Mouse (Mus musculus) kidney, embryonic 15.5 days (tissue): Measurements from ENCODE around the gene Gck. TPM values are rescaled to one million over a fixed set of nuclear protein-coding genes. Genes with fewer than 3 reads are reported as not detected.
A peak's percentile ranks its signal among the peaks of the same experiment; 100 is the strongest.

Experiments used
- ATAC-seq: fragments of 200-750 bp; cut with Nextera tagmentation; replicated peaks from 2 replicates; pipeline ENCODE4 v1.8.0; 2017; ENCODE audit warnings: moderate TSS enrichment; ENCODE audit not compliant: low FRiP score
- H3K27ac ChIP-seq: fragments of 300-500 bp; sonication (generic); 2 replicates; pipeline ENCODE4 v1.5.1; 2015; ENCODE audit warnings: mild to moderate bottlenecking, inconsistent platforms
- H3K27me3 ChIP-seq: fragments of 300-500 bp; sonication (generic); 2 replicates; pipeline ENCODE4 v1.6.1; 2015; ENCODE audit warnings: inconsistent platforms
- H3K36me3 ChIP-seq: fragments of 300-500 bp; sonication (generic); 2 replicates; pipeline ENCODE4 v1.6.1; 2015; ENCODE audit warnings: inconsistent platforms
- H3K4me1 ChIP-seq: fragments of 300-500 bp; sonication (generic); 2 replicates; pipeline ENCODE4 v1.6.1; 2015; ENCODE audit warnings: inconsistent platforms
- H3K4me2 ChIP-seq: fragments of 300-500 bp; sonication (generic); 2 replicates; pipeline ENCODE4 v1.6.1; 2015; ENCODE audit warnings: moderate library complexity, mild to moderate bottlenecking, inconsistent platforms
- H3K4me3 ChIP-seq: fragments of 300-500 bp; sonication (generic); replicated peaks from 2 replicates; pipeline ENCODE4 v1.5.1; 2015; ENCODE audit warnings: mild to moderate bottlenecking, inconsistent platforms
- H3K9ac ChIP-seq: fragments of 300-500 bp; sonication (generic); 2 replicates; pipeline ENCODE4 v1.6.1; 2015; ENCODE audit warnings: mild to moderate bottlenecking, inconsistent platforms
- H3K9me3 ChIP-seq: fragments of 300-500 bp; sonication (generic); replicated peaks from 2 replicates; pipeline ENCODE4 v1.6.1; 2016; ENCODE audit warnings: inconsistent platforms
- WGBS: fragments of 180-500 bp; shearing (Covaris S2); methylation state at CpG from one replicate; pipeline ENCODE4 v1.1.7; 2015; ENCODE audit warnings: mixed read lengths; 5-methylcytosine and 5-hydroxymethylcytosine counted together
- polyA plus RNA-seq: library from polyadenylated mRNA; unstranded; fragments of >200 nt; fragmentation: Nextera tagmentation; extraction: Ambion mirVana; gene quantifications from 2 replicates; pipeline ENCODE4 v1.2.1, GENCODE M21; 2015

The Gck gene
- 1.3 and 2.0 TPM in 2 replicates for polyA plus RNA-seq

- Histone ChIP-seq H3K9ac (no peak within 1 kb of the TSS), H3K36me3 (no peaks in the 10 kb centered on the region), H3K27me3 (no peaks in the 10 kb centered on the region), H3K4me1 (peaks cover 35% of the 10 kb centered on the region), H3K4me3 (no peak within 1 kb of the TSS), H3K27ac (0 out of 2 replicates have a peak within 1 kb of the TSS, but pooled peaks have one; percentile 16), H3K4me2 (no peak within 1 kb of the TSS), H3K9me3 (no peaks in the 10 kb centered on the region)
- peak; percentile 66; the same call in 1 of the 2 replicates for ATAC-seq
- WGBS: 65% methylated on average over 8 of the region's 8 CpGs
Observed at GRCm38 (mm10) chr11:5949586-5950352, at the start of gene Gck. Gck (minus strand) TSS chr11:5950081.

DNA sequence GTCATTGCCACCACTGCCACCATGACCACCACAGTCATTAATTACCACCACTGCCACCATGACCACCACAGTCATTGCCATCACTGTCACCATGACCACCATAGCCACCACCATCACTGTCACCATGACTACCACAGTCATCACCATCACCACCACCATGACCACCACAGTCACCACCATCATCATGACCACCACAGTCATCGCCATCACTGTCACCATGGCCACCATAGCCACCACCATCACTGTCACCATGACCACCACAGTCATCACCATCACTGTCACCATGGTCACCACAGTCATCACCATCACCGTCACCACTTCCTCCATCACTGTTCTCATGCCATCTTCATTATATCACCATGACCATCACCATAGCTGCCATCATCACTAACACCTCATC lies 48.6 kb upstream of the Gck start:
- H3K27me3 ChIP-seq: no peaks in the 10 kb centered on the region
- peaks cover 34% of the 10 kb centered on the region for H3K4me1 ChIP-seq
- no peaks in the 10 kb centered on the region for H3K36me3 ChIP-seq
- ATAC-seq: no peak
- 91% methylated on average over 2 of the region's 2 CpGs for WGBS
- H3K4me2 ChIP-seq: no peak overlapping the region
- H3K9ac ChIP-seq: no peak overlapping the region
- no peak overlapping the region for H3K27ac ChIP-seq
- H3K4me3 ChIP-seq: no peak overlapping the region
- no peaks in the 10 kb centered on the region for H3K9me3 ChIP-seq

DNA sequence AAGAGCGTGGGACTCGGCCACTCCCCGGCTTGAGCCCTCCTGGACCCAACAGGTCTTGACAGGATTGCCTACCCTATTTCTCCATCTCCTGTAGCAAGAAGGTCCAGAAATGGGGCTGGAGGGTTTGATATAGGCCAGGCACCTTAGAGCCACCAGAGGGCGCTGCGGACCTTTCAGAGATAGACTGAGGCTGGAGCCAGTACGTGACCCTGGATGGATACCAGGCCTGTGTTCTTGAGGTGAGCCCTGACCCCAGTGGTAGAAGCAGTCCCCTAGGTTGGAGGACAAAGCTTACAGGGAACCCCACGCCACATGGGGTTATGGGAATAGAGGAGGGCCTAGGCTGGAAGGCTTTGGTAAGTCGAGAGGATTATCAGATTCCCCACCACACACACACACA lies 46.1 kb upstream of the Gck start:
- H3K27ac ChIP-seq: no peak overlapping the region
- H3K4me1 ChIP-seq: peaks cover 16% of the 10 kb centered on the region
- H3K27me3 ChIP-seq: no peaks in the 10 kb centered on the region
- H3K4me2 ChIP-seq: no peak overlapping the region
- H3K9ac ChIP-seq: no peak overlapping the region
- no peaks in the 10 kb centered on the region for H3K36me3 ChIP-seq
- H3K4me3 ChIP-seq: no peak overlapping the region
- 17% methylated on average over 8 of the region's 8 CpGs for WGBS
- ATAC-seq: peak; percentile 55; the same call in 1 of the 2 replicates
- H3K9me3 ChIP-seq: no peaks in the 10 kb centered on the region

GRCm38 (mm10) chr11:5994880-5995279 lies 45.0 kb upstream of the Gck start:
- Histone ChIP-seq H3K27ac (no peak overlapping the region), H3K4me1 (peaks cover 5% of the 10 kb centered on the region), H3K9me3 (no peaks in the 10 kb centered on the region), H3K4me2 (no peak overlapping the region), H3K36me3 (no peaks in the 10 kb centered on the region), H3K9ac (no peak overlapping the region), H3K27me3 (no peaks in the 10 kb centered on the region), H3K4me3 (no peak overlapping the region)
- no peak for ATAC-seq
- 76% methylated on average over 3 of the region's 3 CpGs for WGBS

DNA sequence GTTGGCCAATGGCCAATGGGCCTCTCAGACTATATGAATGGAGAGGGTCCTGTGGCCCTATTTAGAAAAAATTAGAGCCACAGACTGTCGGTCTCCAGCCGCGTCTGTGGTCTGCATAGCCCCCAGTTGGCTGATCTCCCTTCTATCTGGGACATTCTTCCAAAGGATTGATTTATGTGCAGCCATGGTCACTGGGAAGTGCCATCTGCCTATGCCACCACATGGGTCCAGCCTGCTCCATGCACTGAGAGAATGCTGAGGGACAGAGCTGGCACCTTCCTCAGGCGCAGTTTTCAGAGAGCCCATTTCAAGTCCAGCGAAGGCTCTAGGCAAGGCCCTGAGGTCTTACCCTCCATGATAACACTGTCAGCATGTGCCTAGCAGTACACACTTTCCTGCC lies 44.3 kb upstream of the Gck start:
- Histone ChIP-seq H3K36me3 (no peaks in the 10 kb centered on the region), H3K4me1 (no peaks in the 10 kb centered on the region), H3K9ac (no peak overlapping the region), H3K9me3 (no peaks in the 10 kb centered on the region), H3K4me2 (no peak overlapping the region), H3K27ac (no peak overlapping the region), H3K4me3 (no peak overlapping the region), H3K27me3 (no peaks in the 10 kb centered on the region)
- no peak for ATAC-seq
- 90% methylated on average over 5 of the region's 5 CpGs for WGBS

- no peaks in the 10 kb centered on the region for H3K27me3 ChIP-seq
- no peak overlapping the region for H3K9ac ChIP-seq
- no peaks in the 10 kb centered on the region for H3K4me1 ChIP-seq
- WGBS: 27% methylated on average over 4 of the region's 4 CpGs
- H3K4me2 ChIP-seq: no peak overlapping the region
- no peak overlapping the region for H3K4me3 ChIP-seq
- 0 out of 2 replicates have a peak, but pooled peaks have one; percentile 50 for ATAC-seq
- H3K9me3 ChIP-seq: no peaks in the 10 kb centered on the region
- no peaks in the 10 kb centered on the region for H3K36me3 ChIP-seq
- no peak overlapping the region for H3K27ac ChIP-seq
Observed at GRCm38 (mm10) chr11:5990910-5991309, 41.0 kb upstream of the Gck start.

DNA sequence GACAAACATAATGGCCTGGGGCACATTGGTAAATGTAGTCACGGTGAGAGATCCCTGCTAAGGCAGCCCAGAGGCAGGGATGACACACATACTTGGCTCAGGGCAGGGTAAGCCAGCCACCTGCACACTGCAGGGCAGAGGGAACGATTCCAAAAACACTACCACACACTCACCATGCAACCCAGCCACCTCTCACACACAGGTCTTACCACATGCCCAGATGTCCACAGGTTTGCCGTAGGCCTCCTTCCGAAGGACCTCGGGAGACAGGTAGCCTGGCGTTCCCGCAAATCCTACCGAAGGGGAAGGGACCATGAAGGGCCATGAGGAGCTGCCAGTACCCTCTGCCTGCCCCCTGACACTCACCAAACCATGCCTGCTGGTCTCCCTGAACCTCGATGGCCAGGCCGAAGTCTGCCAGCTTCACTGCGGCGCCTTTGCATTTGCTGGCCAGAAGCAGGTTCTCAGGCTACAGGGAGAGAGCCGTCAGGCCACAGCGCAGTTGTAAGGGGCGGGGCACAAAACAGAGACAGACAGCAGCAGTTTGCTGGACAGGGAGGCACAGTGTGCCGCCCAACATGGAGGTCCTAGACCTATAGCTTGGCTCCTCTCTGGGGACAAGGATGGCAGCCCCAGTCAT lies 40.2 kb upstream of the Gck start:
- Histone ChIP-seq H3K4me3 (no peak overlapping the region), H3K27ac (no peak overlapping the region), H3K27me3 (no peaks in the 10 kb centered on the region), H3K4me2 (no peak overlapping the region), H3K9me3 (no peaks in the 10 kb centered on the region), H3K4me1 (no peaks in the 10 kb centered on the region), H3K9ac (no peak overlapping the region), H3K36me3 (no peaks in the 10 kb centered on the region)
- no peak for ATAC-seq
- 84% methylated on average over 16 of the region's 16 CpGs for WGBS

DNA sequence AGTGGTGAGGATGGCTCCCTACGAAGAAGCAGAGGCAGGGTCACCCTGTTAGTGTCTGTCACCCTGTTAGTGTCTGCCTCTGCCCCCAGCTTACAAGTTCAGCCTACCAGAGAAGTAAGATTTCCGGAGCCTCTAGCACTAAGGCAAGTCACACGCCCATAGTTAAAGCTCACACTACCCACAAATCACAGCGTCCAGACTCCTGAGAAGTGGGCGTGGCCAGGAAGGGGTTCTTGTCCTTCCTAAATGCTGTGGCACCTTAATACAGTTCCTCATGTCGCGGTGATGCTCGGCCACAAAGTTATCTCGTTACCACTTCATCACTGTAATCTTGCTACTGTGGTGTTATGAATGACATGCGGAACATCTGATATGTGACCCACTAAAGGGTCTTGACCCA lies 38.2 kb upstream of the Gck start:
- WGBS: 76% methylated on average over 10 of the region's 10 CpGs
- H3K36me3 ChIP-seq: no peaks in the 10 kb centered on the region
- no peaks in the 10 kb centered on the region for H3K9me3 ChIP-seq
- no peaks in the 10 kb centered on the region for H3K27me3 ChIP-seq
- no peak overlapping the region for H3K4me2 ChIP-seq
- H3K9ac ChIP-seq: no peak overlapping the region
- no peaks in the 10 kb centered on the region for H3K4me1 ChIP-seq
- H3K4me3 ChIP-seq: no peak overlapping the region
- H3K27ac ChIP-seq: no peak overlapping the region
- ATAC-seq: no peak

- 81% methylated on average over 5 of the region's 5 CpGs for WGBS
- no peak overlapping the region for H3K27ac ChIP-seq
- H3K36me3 ChIP-seq: no peaks in the 10 kb centered on the region
- no peak overlapping the region for H3K4me2 ChIP-seq
- H3K27me3 ChIP-seq: no peaks in the 10 kb centered on the region
- no peaks in the 10 kb centered on the region for H3K9me3 ChIP-seq
- ATAC-seq: no peak
- H3K9ac ChIP-seq: no peak overlapping the region
- no peaks in the 10 kb centered on the region for H3K4me1 ChIP-seq
- no peak overlapping the region for H3K4me3 ChIP-seq
Observed at GRCm38 (mm10) chr11:5983629-5984028, 33.7 kb upstream of the Gck start.

- no peaks in the 10 kb centered on the region for H3K27me3 ChIP-seq
- no peak overlapping the region for H3K27ac ChIP-seq
Observed at GRCm38 (mm10) chr11:5981323-5981722, 31.4 kb upstream of the Gck start.

DNA sequence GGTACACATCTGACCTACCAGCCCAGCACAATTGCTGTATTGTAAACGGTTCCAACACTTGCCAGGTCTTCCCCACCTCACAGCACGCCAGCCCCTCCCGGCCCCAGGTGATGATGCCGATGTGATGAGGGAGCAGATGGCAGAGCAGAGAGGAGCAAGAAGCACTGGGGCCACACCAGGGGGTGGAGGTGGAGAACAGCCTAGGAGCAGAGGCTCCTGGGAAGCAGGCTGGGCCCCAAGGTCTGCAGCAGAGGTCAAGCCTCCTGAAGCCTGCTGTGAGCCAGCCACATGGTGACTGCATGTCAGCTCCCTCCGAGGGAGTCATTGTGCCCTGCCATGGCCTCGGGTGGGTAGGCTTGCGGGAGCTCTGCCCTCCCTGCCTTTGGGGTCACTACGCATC lies 30.7 kb upstream of the Gck start:
- no peaks in the 10 kb centered on the region for H3K9me3 ChIP-seq
- H3K4me2 ChIP-seq: no peak overlapping the region
- peaks cover 10% of the 10 kb centered on the region for H3K4me1 ChIP-seq
- no peaks in the 10 kb centered on the region for H3K27me3 ChIP-seq
- no peak overlapping the region for H3K27ac ChIP-seq
- H3K36me3 ChIP-seq: no peaks in the 10 kb centered on the region
- H3K4me3 ChIP-seq: no peak overlapping the region
- ATAC-seq: no peak
- H3K9ac ChIP-seq: no peak overlapping the region
- 68% methylated on average over 8 of the region's 8 CpGs for WGBS

More at GRCm38 (mm10) chr11:5981323-5981722, 31.4 kb upstream of the Gck start:
- ATAC-seq: no peak
- 88% methylated on average over 7 of the region's 7 CpGs for WGBS
- H3K4me3 ChIP-seq: no peak overlapping the region
- H3K4me2 ChIP-seq: no peak overlapping the region
- H3K9me3 ChIP-seq: no peaks in the 10 kb centered on the region
- H3K9ac ChIP-seq: no peak overlapping the region
- peaks cover 4% of the 10 kb centered on the region for H3K4me1 ChIP-seq
- H3K36me3 ChIP-seq: no peaks in the 10 kb centered on the region

GRCm38 (mm10) chr11:5980108-5980507 lies 30.2 kb upstream of the Gck start:
- no peak for ATAC-seq
- 92% methylated on average over 2 of the region's 2 CpGs for WGBS

More at GRCm38 (mm10) chr11:5980108-5980507, 30.2 kb upstream of the Gck start:
- Histone ChIP-seq H3K4me2 (no peak overlapping the region), H3K27ac (no peak overlapping the region), H3K9me3 (no peaks in the 10 kb centered on the region), H3K27me3 (no peaks in the 10 kb centered on the region), H3K36me3 (no peaks in the 10 kb centered on the region), H3K4me3 (no peak overlapping the region), H3K9ac (no peak overlapping the region), H3K4me1 (peaks cover 10% of the 10 kb centered on the region)
